Mouse (Mus musculus) embryonic fibroblast, embryonic 13.5 days (primary cell): Measurements from ENCODE around the gene Ppfia2.

ENCODE experiments used
- CTCF ChIP-seq: IDR thresholded peaks from 2 replicates; pipeline ENCODE4 v1.5.1; 2011; ENCODE audit warnings: mild to moderate bottlenecking, control low read depth, low read length, moderate library complexity, borderline replicate concordance; ENCODE audit not compliant: insufficient read depth
- POLR2A ChIP-seq: IDR thresholded peaks from 2 replicates; pipeline ENCODE4 v1.6.1; 2011; ENCODE audit warnings: low read depth, mild to moderate bottlenecking, control low read depth, low read length, moderate library complexity

- TF ChIP-seq CTCF (no peak), POLR2A (no peak)
These were observed 266.3 kb downstream of the Ppfia2 start for GRCm38 (mm10) chr10:106736230-106737063.
